Mouse (Mus musculus) MEL (cell line): ENCODE measurements around the gene Dnali1. TPM values are rescaled to one million over a fixed set of nuclear protein-coding genes. Genes with fewer than 3 reads are reported as not detected.

Experiments used
- DNase-seq: peaks from one replicate; pipeline ENCODE4 v3.0.0; 2011; ENCODE audit warnings: low read depth, low spot score
- H3K27ac ChIP-seq: 2 replicates; pipeline ENCODE4 v1.5.1; 2012; ENCODE audit warnings: low read depth, mild to moderate bottlenecking, control low read depth, low read length, moderate library complexity; ENCODE audit not compliant: control insufficient read depth
- H3K27me3 ChIP-seq, 2 experiments: fragments of 150-350 bp in 1 of 2; sonication (generic) in 1 of 2; 2 replicates each; pipeline ENCODE4 v1.6.1; 2012; ENCODE audit warnings: low read length in 2 of 2, mild to moderate bottlenecking in 2 of 2, improper control_type of control experiment in 1 of 2, moderate library complexity in 1 of 2; ENCODE audit not compliant: insufficient read depth in 2 of 2, control insufficient read depth in 1 of 2
- H3K36me3 ChIP-seq, 2 experiments: 2 replicates each; pipeline ENCODE4 v1.6.1; 2012 to 2014; ENCODE audit warnings: low read length in 2 of 2, improper control_type of control experiment in 1 of 2, inconsistent platforms in 1 of 2, mild to moderate bottlenecking in 1 of 2; ENCODE audit not compliant: insufficient read depth in 2 of 2, control insufficient read depth in 1 of 2
- H3K4me1 ChIP-seq, 2 experiments: fragments of 150-350 bp in 1 of 2; sonication (generic) in 1 of 2; 2 replicates each; pipeline ENCODE4 v1.6.1; 2012; ENCODE audit warnings: low read length in 2 of 2, improper control_type of control experiment in 1 of 2, mild to moderate bottlenecking in 1 of 2; ENCODE audit not compliant: insufficient read depth in 2 of 2, control insufficient read depth in 1 of 2
- H3K4me3 ChIP-seq, 2 experiments: fragments of 150-350 bp in 1 of 2; sonication (generic) in 1 of 2; 2 replicates each; pipeline ENCODE4 v1.5.1; 2012; ENCODE audit warnings: low read depth in 2 of 2, low read length in 2 of 2, mild to moderate bottlenecking in 2 of 2, moderate library complexity in 2 of 2, control low read depth in 1 of 2, improper control_type of control experiment in 1 of 2; ENCODE audit not compliant: control insufficient read depth in 1 of 2, insufficient read depth in 1 of 2
- H3K79me2 ChIP-seq: 2 replicates; pipeline ENCODE4 v1.6.1; 2012; ENCODE audit warnings: mild to moderate bottlenecking, low read length, moderate library complexity; ENCODE audit not compliant: control insufficient read depth, poor library complexity, insufficient read depth
- H3K9ac ChIP-seq: 2 replicates; pipeline ENCODE4 v1.6.1; 2012; ENCODE audit warnings: low read depth, mild to moderate bottlenecking, control low read depth, low read length, moderate library complexity; ENCODE audit not compliant: control insufficient read depth, poor library complexity, severe bottlenecking
- H3K9me3 ChIP-seq: fragments of 150-350 bp; sonication (generic); replicated peaks from 2 replicates; pipeline ENCODE4 v1.6.1; 2012; ENCODE audit warnings: mild to moderate bottlenecking, low read length, improper control_type of control experiment, moderate library complexity; ENCODE audit not compliant: insufficient read depth
- CHD1 ChIP-seq: IDR thresholded peaks from 2 replicates; pipeline ENCODE4 v1.6.1; 2012; ENCODE audit warnings: low read depth, mild to moderate bottlenecking, inconsistent platforms, low read length, improper control_type of control experiment
- ELF1 ChIP-seq: IDR thresholded peaks from 2 replicates; pipeline ENCODE4 v1.6.1; 2014; ENCODE audit warnings: low read depth, mild to moderate bottlenecking, inconsistent platforms, low read length, improper control_type of control experiment, moderate library complexity
- HCFC1 ChIP-seq: IDR thresholded peaks from 2 replicates; pipeline ENCODE4 v1.6.1; 2012; ENCODE audit warnings: low read depth, mild to moderate bottlenecking, inconsistent platforms, low read length, improper control_type of control experiment, moderate library complexity
- NRF1 ChIP-seq: IDR thresholded peaks from 2 replicates; pipeline ENCODE4 v1.6.1; 2014; ENCODE audit warnings: low read depth, mild to moderate bottlenecking, inconsistent platforms, low read length, improper control_type of control experiment, moderate library complexity; ENCODE audit not compliant: poor library complexity, insufficient read depth, severe bottlenecking
- TBP ChIP-seq: IDR thresholded peaks from 2 replicates; pipeline ENCODE4 v1.8.0; 2011; ENCODE audit warnings: low read depth, low read length, improper control_type of control experiment
- polyA plus RNA-seq, 2 experiments: library from polyadenylated mRNA; stranded (reverse) in 1 of 2; unstranded in 1 of 2; fragments of >175 nt in 1 of 2; fragments of >200 nt in 1 of 2; gene quantifications; 2 replicates each; pipeline versions ENCODE4 v1.2.1 to v1.2.4; 2012; ENCODE audit warnings: low replicate concordance in 2 of 2, low read depth in 1 of 2; ENCODE audit not compliant: insufficient read length in 2 of 2, insufficient read depth in 1 of 2, missing spikeins in 1 of 2
- total RNA-seq: library from RNA; depleted of rRNA; stranded (reverse); fragments of 300-350 nt; gene quantifications from 2 replicates; pipeline ENCODE4 v1.2.3, GENCODE M21; 2012; rRNA removed

Dnali1 gene
- total and polyA plus RNA-seq, 3 experiments: 0.08 TPM; not detected in 2

- no peak overlapping the region for H3K4me3 ChIP-seq
- DNase-seq: no peak
- H3K27ac ChIP-seq: no peak overlapping the region
- TF ChIP-seq CHD1 (no peak), ELF1 (no peak), TBP (no peak), HCFC1 (no peak), NRF1 (no peak)
- no peak overlapping the region for H3K9ac ChIP-seq
- no peaks in the 10 kb centered on the region for H3K4me1 ChIP-seq
- H3K9me3 ChIP-seq: no peaks in the 10 kb centered on the region
- H3K36me3 ChIP-seq: no peaks in the 10 kb centered on the region
- H3K79me2 ChIP-seq: no peaks in the 10 kb centered on the region
- H3K27me3 ChIP-seq: peaks cover 0 to 7% of the 10 kb centered on the region in 2 experiments; a peak in 2 of 4 replicates
These were observed 58.0 kb downstream of the Dnali1 start for GRCm38 (mm10) chr4:125007460-125007859.

Other genes with a start within 250 kb of the Dnali1 start
- 90.0 and 107 TPM in 2 replicates for gene Yrdc, start 215.0 kb downstream of the Dnali1 start, total RNA-seq
- 100 to 1,000 TPM in 1 of 2 experiments, not detected in 1; 105 TPM for gene Yrdc, start 215.0 kb downstream of the Dnali1 start, polyA plus RNA-seq
- gene 1110065P20Rik, start 214.5 kb downstream of the Dnali1 start, total RNA-seq: 40.6 and 43.4 TPM in 2 replicates
- 10 to 100 TPM in 1 of 2 experiments, not detected in 1; 50.9 TPM for gene 1110065P20Rik, start 214.5 kb downstream of the Dnali1 start, polyA plus RNA-seq
- 0.08 TPM in 1 of 2 replicates, not detected in the other for gene Maneal, start 203.5 kb downstream of the Dnali1 start, total RNA-seq
- not detected for gene Maneal, start 203.5 kb downstream of the Dnali1 start, polyA plus RNA-seq
- not detected in 2 replicates for gene Epha10, start 184.8 kb downstream of the Dnali1 start, total RNA-seq
- gene Epha10, start 184.8 kb downstream of the Dnali1 start, polyA plus RNA-seq: not detected
- gene 9930104L06Rik, start 128.7 kb downstream of the Dnali1 start, total RNA-seq: 12.2 and 17.3 TPM in 2 replicates
- 10 to 100 TPM in 1 of 2 experiments, not detected in 1; 15.5 TPM for gene 9930104L06Rik, start 128.7 kb downstream of the Dnali1 start, polyA plus RNA-seq
- 108 and 112 TPM in 2 replicates for gene Cdca8, start 126.4 kb downstream of the Dnali1 start, total RNA-seq
- gene Cdca8, start 126.4 kb downstream of the Dnali1 start, polyA plus RNA-seq: 100 to 1,000 TPM in 1 of 2 experiments, not detected in 1; 202 TPM
- not detected in 2 replicates for gene Rspo1, start 79.3 kb downstream of the Dnali1 start, total RNA-seq
- gene Rspo1, start 79.3 kb downstream of the Dnali1 start, polyA plus RNA-seq: not detected
- gene Gnl2, start 49.1 kb downstream of the Dnali1 start, total RNA-seq: 80.3 and 83.9 TPM in 2 replicates
- 100 to 1,000 TPM; 110 to 226 TPM for gene Gnl2, start 49.1 kb downstream of the Dnali1 start, polyA plus RNA-seq
- gene Snip1, start 969 bp upstream of the Dnali1 start, total RNA-seq: 35.6 and 40.6 TPM in 2 replicates
- 10 to 100 TPM; 33.4 to 62.2 TPM for gene Snip1, start 969 bp upstream of the Dnali1 start, polyA plus RNA-seq
- gene Meaf6, start 19.4 kb upstream of the Dnali1 start, total RNA-seq: 26.8 and 34.9 TPM in 2 replicates
- gene Meaf6, start 19.4 kb upstream of the Dnali1 start, polyA plus RNA-seq: 10 to 100 TPM in 1 of 2 experiments, not detected in 1; 46.7 TPM
- 0.92 and 0.95 TPM in 2 replicates for gene Zc3h12a, start 62.1 kb upstream of the Dnali1 start, total RNA-seq
- 1 to 10 TPM in 1 of 2 experiments, not detected in 1; 3.3 TPM for gene Zc3h12a, start 62.1 kb upstream of the Dnali1 start, polyA plus RNA-seq